Mouse (Mus musculus) limb, embryonic 11.5 days (tissue): ENCODE data around the gene Gna15. TPM values are rescaled to one million over a fixed set of nuclear protein-coding genes. Genes with fewer than 3 reads are reported as not detected.

Experiments
- ATAC-seq: fragments of 200-750 bp; cut with Nextera tagmentation; 2 replicates; pipeline ENCODE4 v1.8.0; 2017; ENCODE audit warnings: low read depth; ENCODE audit not compliant: insufficient number of reproducible peaks, low FRiP score, low TSS enrichment
- DNase-seq: peaks from one replicate; pipeline ENCODE4 v3.0.0-alpha.2; 2015; ENCODE audit warnings: low spot score
- H3K27ac ChIP-seq: fragments of 300-500 bp; sonication (generic); replicated peaks from 2 replicates; pipeline ENCODE4 v1.5.1; 2014; ENCODE audit warnings: low read depth, mild to moderate bottlenecking, low read length
- H3K27me3 ChIP-seq: fragments of 300-500 bp; sonication (generic); 2 replicates; pipeline ENCODE4 v1.6.1; 2014; ENCODE audit warnings: mild to moderate bottlenecking, low read length, mixed read lengths; ENCODE audit not compliant: control insufficient read depth, insufficient read depth
- H3K36me3 ChIP-seq: fragments of 300-500 bp; sonication (generic); 2 replicates; pipeline ENCODE4 v1.6.1; 2014; ENCODE audit warnings: mild to moderate bottlenecking, low read length, moderate library complexity, mixed read lengths; ENCODE audit not compliant: control insufficient read depth, insufficient read depth
- H3K4me1 ChIP-seq: fragments of 300-500 bp; sonication (generic); 2 replicates; pipeline ENCODE4 v1.6.1; 2014; ENCODE audit warnings: low read length, mixed read lengths; ENCODE audit not compliant: control insufficient read depth, insufficient read depth
- H3K4me2 ChIP-seq: fragments of 300-500 bp; sonication (generic); 2 replicates; pipeline ENCODE4 v1.6.1; 2014; ENCODE audit warnings: low read depth, mild to moderate bottlenecking, moderate library complexity; ENCODE audit not compliant: severe bottlenecking
- H3K4me3 ChIP-seq: fragments of 300-500 bp; sonication (generic); 2 replicates; pipeline ENCODE4 v1.5.1; 2014; ENCODE audit warnings: low read depth, low read length
- H3K9ac ChIP-seq: fragments of 300-500 bp; sonication (generic); 2 replicates; pipeline ENCODE4 v1.6.1; 2014; ENCODE audit warnings: mild to moderate bottlenecking, low read length
- H3K9me3 ChIP-seq: fragments of 300-500 bp; sonication (generic); 2 replicates; pipeline ENCODE4 v1.6.1; 2016; ENCODE audit warnings: low read length; ENCODE audit not compliant: control insufficient read depth
- WGBS: fragments of 180-500 bp; shearing (Covaris S2); extraction: QIAGEN DNeasy Blood & Tissue Kit; methylation state at CpG from one replicate; pipeline ENCODE4 v1.1.7; 2014; 5-methylcytosine and 5-hydroxymethylcytosine counted together
- polyA plus RNA-seq: library from polyadenylated mRNA; unstranded; fragments of >200 nt; fragmentation: Nextera tagmentation; extraction: Ambion mirVana; gene quantifications from 2 replicates; pipeline ENCODE4 v1.2.1, GENCODE M21; 2014

Gene Gna15
- polyA plus RNA-seq, 1 experiment from 2014 or later: 0.99 TPM

GRCm38 (mm10) chr10:81461673-81462414 lies 62.2 kb downstream of the Gna15 start:
- no peak for DNase-seq
- 5% methylated on average over 16 of the region's 16 CpGs for WGBS
- Histone ChIP-seq H3K9me3 (no peaks in the 10 kb centered on the region), H3K4me3 (no peak overlapping the region), H3K27ac (no peak overlapping the region), H3K36me3 (no peaks in the 10 kb centered on the region), H3K27me3 (peaks cover 88% of the 10 kb centered on the region), H3K4me1 (no peaks in the 10 kb centered on the region), H3K9ac (no peak overlapping the region), H3K4me2 (no peak overlapping the region)
- no peak for ATAC-seq

GRCm38 (mm10) chr10:81460951-81461350 lies 63.1 kb downstream of the Gna15 start:
- no peaks in the 10 kb centered on the region for H3K36me3 ChIP-seq
- no peak overlapping the region for H3K4me2 ChIP-seq
- H3K27me3 ChIP-seq: peaks cover 86% of the 10 kb centered on the region
- ATAC-seq (no peak), DNase-seq (no peak)
- WGBS: 37% methylated on average over 11 of the region's 11 CpGs
- H3K27ac ChIP-seq: no peak overlapping the region
- H3K4me3 ChIP-seq: no peak overlapping the region
- no peak overlapping the region for H3K9ac ChIP-seq
- H3K9me3 ChIP-seq: no peaks in the 10 kb centered on the region
- H3K4me1 ChIP-seq: no peaks in the 10 kb centered on the region

DNA sequence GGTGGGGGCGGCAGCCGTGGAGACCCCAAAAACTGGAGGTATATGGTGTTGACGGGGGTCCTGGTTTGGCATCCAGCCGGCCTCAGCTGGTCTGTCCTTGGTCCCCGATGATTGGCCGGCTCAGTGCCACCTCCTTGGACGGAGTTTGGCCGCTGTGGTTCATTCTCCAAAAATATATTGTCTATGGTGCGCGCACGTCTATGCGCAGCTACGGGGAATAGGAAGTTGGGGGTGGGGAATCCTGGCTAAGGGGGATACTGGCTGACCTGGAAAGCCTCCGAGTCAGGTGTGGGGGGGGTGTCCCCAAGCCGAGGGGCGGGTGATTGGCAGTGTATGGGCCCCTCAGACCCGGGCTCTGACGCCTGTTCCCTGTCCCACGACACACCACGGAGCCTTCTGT lies 63.6 kb downstream of the Gna15 start:
- Histone ChIP-seq H3K27ac (no peak overlapping the region), H3K9ac (no peak overlapping the region), H3K27me3 (peaks cover 87% of the 10 kb centered on the region), H3K9me3 (no peaks in the 10 kb centered on the region), H3K4me3 (no peak overlapping the region), H3K4me2 (no peak overlapping the region), H3K36me3 (no peaks in the 10 kb centered on the region), H3K4me1 (no peaks in the 10 kb centered on the region)
- DNase-seq (no peak), ATAC-seq (no peak)
- WGBS: 31% methylated on average over 20 of the region's 20 CpGs

- Histone ChIP-seq H3K27me3 (peaks cover 87% of the 10 kb centered on the region), H3K4me3 (no peak overlapping the region), H3K9ac (no peak overlapping the region), H3K27ac (no peak overlapping the region), H3K36me3 (no peaks in the 10 kb centered on the region), H3K9me3 (no peaks in the 10 kb centered on the region), H3K4me2 (no peak overlapping the region), H3K4me1 (no peaks in the 10 kb centered on the region)
- DNase-seq (peak; percentile 20), ATAC-seq (no peak)
- WGBS: 66% methylated on average over 21 of the region's 21 CpGs
Measured at GRCm38 (mm10) chr10:81459399-81459798, 64.6 kb downstream of the Gna15 start.

- no peak overlapping the region for H3K27ac ChIP-seq
- ATAC-seq (no peak), DNase-seq (no peak)
- no peaks in the 10 kb centered on the region for H3K36me3 ChIP-seq
- H3K27me3 ChIP-seq: peaks cover 86% of the 10 kb centered on the region
- no peaks in the 10 kb centered on the region for H3K9me3 ChIP-seq
- H3K4me3 ChIP-seq: no peak overlapping the region
- H3K4me1 ChIP-seq: no peaks in the 10 kb centered on the region
- 80% methylated on average over 6 of the region's 6 CpGs for WGBS
- H3K9ac ChIP-seq: no peak overlapping the region
- H3K4me2 ChIP-seq: no peak overlapping the region
Measured at GRCm38 (mm10) chr10:81458267-81458666, 65.8 kb downstream of the Gna15 start.

- Histone ChIP-seq H3K9ac (no peak overlapping the region), H3K4me3 (no peak overlapping the region), H3K36me3 (no peaks in the 10 kb centered on the region), H3K27me3 (peaks cover 86% of the 10 kb centered on the region), H3K4me1 (no peaks in the 10 kb centered on the region), H3K9me3 (no peaks in the 10 kb centered on the region), H3K4me2 (no peak overlapping the region), H3K27ac (no peak overlapping the region)
- no peak for DNase-seq
- no peak for ATAC-seq
- WGBS: 87% methylated on average over 8 of the region's 8 CpGs
Measured at GRCm38 (mm10) chr10:81457624-81458023, 66.4 kb downstream of the Gna15 start.

DNA sequence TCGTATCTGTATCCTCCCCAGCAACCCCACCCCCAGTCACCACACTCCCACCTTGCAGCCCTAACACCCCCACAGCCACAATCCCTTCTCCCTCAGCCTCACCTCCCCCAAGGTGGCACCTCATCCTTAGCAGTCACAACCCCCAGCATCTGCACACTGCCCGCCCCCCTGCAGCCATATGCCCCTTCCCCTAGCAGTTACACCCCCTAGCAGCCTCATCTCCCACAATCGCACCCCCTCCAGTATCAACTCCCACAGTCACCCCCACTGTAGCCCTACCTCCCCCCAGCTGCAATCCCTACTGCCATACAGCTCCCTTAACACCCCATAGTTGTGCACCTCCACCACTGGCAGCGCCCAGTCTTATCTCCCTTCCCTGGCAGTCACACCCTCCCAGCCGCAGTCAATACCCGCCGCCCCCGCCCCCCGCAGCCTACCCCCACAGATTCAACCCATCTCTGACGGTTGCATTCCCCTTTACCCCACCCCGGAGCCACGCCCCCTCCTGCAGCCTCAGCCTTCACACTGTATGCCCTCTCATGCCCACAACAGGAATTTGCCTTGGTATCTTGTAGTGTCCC lies 67.0 kb downstream of the Gna15 start:
- peaks cover 2% of the 10 kb centered on the region; the same call in 1 of the 2 replicates for H3K4me1 ChIP-seq
- H3K36me3 ChIP-seq: no peaks in the 10 kb centered on the region
- ATAC-seq (no peak), DNase-seq (no peak)
- H3K27me3 ChIP-seq: peaks cover 86% of the 10 kb centered on the region
- H3K4me3 ChIP-seq: no peak overlapping the region
- 46% methylated on average over 12 of the region's 12 CpGs for WGBS
- no peak overlapping the region for H3K27ac ChIP-seq
- H3K9ac ChIP-seq: no peak overlapping the region
- H3K9me3 ChIP-seq: no peaks in the 10 kb centered on the region
- H3K4me2 ChIP-seq: no peak overlapping the region

DNA sequence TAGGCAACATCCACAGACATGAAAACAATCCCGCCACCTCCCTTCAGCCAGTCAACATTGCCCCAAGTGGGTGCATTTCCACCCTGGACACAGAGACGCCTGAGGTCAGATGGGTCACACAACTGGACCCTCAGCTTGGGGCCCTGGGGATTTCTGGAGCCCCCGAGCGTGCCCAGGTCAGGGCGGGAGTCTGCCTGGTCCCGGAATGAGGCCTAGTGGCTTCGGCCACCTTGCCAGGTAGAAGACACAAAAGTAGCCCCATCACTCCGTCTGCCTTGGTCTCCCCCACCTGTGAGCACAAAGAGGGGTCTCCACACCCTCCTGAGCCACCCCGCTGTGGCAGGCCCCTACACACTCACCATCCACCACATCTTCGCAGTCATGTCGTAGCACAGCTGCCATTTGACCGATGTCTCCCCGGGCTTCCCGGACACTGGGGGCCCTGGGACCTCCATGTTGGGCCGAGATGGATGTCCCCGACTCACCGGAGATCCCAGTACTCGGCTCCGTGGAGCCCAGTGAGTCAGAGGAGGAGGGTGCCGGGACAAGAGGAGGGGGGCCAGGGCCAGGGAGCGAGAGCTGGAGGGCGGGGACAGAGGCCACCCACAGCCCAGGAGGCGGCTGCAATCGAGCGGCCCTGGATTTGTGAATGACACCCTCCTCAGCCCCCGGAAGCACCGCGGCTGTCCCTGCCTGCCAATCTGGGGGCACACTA lies 68.7 kb downstream of the Gna15 start, which contains the start of gene Nfic:
Gene Nfic (minus strand): TSS at position 455 of the 715 bp plus-strand sequence.
- Histone ChIP-seq H3K4me2 (no peak within 1 kb of the TSS), H3K36me3 (no peaks in the 10 kb centered on the region), H3K9ac (peak within 1 kb of the TSS; percentile 17), H3K27ac (no peak within 1 kb of the TSS), H3K4me1 (peaks cover 2% of the 10 kb centered on the region; the same call in 1 of the 2 replicates), H3K4me3 (no peak within 1 kb of the TSS), H3K27me3 (peaks cover 84% of the 10 kb centered on the region), H3K9me3 (no peaks in the 10 kb centered on the region)
- ATAC-seq (no peak), DNase-seq (no peak)
- WGBS: 66% methylated on average over 28 of the region's 28 CpGs
